Mouse (Mus musculus) ES-E14 (cell line): ENCODE data around the gene Olfr153. TPM values are rescaled to one million over a fixed set of nuclear protein-coding genes. Genes with fewer than 3 reads are reported as not detected.
"Not testable (repeated sequence)": the region's sequence is repeated elsewhere in the genome, so short reads cannot be mapped to it uniquely, and the experiment has no call there.

Experiments used
- DNase-seq: peaks from one replicate; pipeline ENCODE4 v3.0.0-alpha.2; 2013; ENCODE audit warnings: low read depth, low spot score
- H3K27ac ChIP-seq: 2 replicates; pipeline ENCODE4 v1.5.1; 2012; ENCODE audit warnings: low read depth, mild to moderate bottlenecking, low read length, moderate library complexity, mixed read lengths; ENCODE audit not compliant: poor library complexity, insufficient read depth, severe bottlenecking
- H3K36me3 ChIP-seq: 2 replicates; pipeline ENCODE4 v1.6.1; 2012; ENCODE audit warnings: mild to moderate bottlenecking, low read length, moderate library complexity, mixed read lengths; ENCODE audit not compliant: control insufficient read depth, poor library complexity, insufficient read depth, severe bottlenecking
- H3K4me1 ChIP-seq, 2 experiments: fragments of 150-350 bp in 1 of 2; sonication (generic) in 1 of 2; 2 replicates each; pipeline ENCODE4 v1.6.1; 2012; ENCODE audit warnings: low read length in 2 of 2, mild to moderate bottlenecking in 1 of 2, mixed read lengths in 1 of 2; ENCODE audit not compliant: control insufficient read depth in 2 of 2, insufficient read depth in 2 of 2, poor library complexity in 1 of 2
- H3K4me3 ChIP-seq, 2 experiments: fragments of 150-350 bp in 1 of 2; sonication (generic) in 1 of 2; 2 replicates each; pipeline ENCODE4 v1.5.1; 2012; ENCODE audit warnings: low read length in 2 of 2, low read depth in 1 of 2, mild to moderate bottlenecking in 1 of 2, mixed read lengths in 1 of 2; ENCODE audit not compliant: insufficient read depth in 1 of 2, poor library complexity in 1 of 2, severe bottlenecking in 1 of 2
- H3K9ac ChIP-seq: 2 replicates; pipeline ENCODE4 v1.6.1; 2012; ENCODE audit warnings: low read depth, mild to moderate bottlenecking, low read length, mixed read lengths; ENCODE audit not compliant: poor library complexity, insufficient read depth, severe bottlenecking
- H3K9me3 ChIP-seq: fragments of 150-350 bp; sonication (generic); 2 replicates; pipeline ENCODE4 v1.6.1; 2012; ENCODE audit warnings: low read depth, mild to moderate bottlenecking, low read length; ENCODE audit not compliant: control insufficient read depth, insufficient read depth
- CHD2 ChIP-seq: IDR thresholded peaks from 2 replicates; pipeline ENCODE4 v1.6.1; 2014; ENCODE audit warnings: mild to moderate bottlenecking, low read depth, low read length, inconsistent platforms
- HCFC1 ChIP-seq: IDR thresholded peaks from 2 replicates; pipeline ENCODE4 v1.6.1; 2012; ENCODE audit warnings: low read length, inconsistent platforms, borderline replicate concordance; ENCODE audit not compliant: insufficient read depth
- MAFK ChIP-seq: IDR thresholded peaks from 2 replicates; pipeline ENCODE4 v1.6.1; 2014; ENCODE audit warnings: mild to moderate bottlenecking, low read depth, low read length, inconsistent platforms; ENCODE audit not compliant: insufficient read depth
- ZC3H11A ChIP-seq: IDR thresholded peaks from 2 replicates; pipeline ENCODE4 v1.6.1; 2012; ENCODE audit warnings: low read depth, mild to moderate bottlenecking, inconsistent platforms, low read length, borderline replicate concordance
- ZNF384 ChIP-seq: IDR thresholded peaks from 2 replicates; pipeline ENCODE4 v1.6.1; 2012; ENCODE audit warnings: low read depth, low read length, inconsistent platforms
- in situ Hi-C, 2 experiments: fragments of 600-800 bp; cut with MboI; formaldehyde crosslinking; loops; one replicate each; pipeline ENCODE4 v1.15.1; 2025; ENCODE audit warnings: low sequenced_read_pairs in 2 of 2, inconsistent platforms in 1 of 2; ENCODE audit not compliant: unreplicated experiment in 2 of 2
- total RNA-seq: library from RNA; depleted of rRNA; stranded (reverse); fragments of 300-350 nt; gene quantifications from 2 replicates; pipeline ENCODE4 v1.2.3, GENCODE M21; 2012

Olfr153 gene
- total RNA-seq, 1 experiment, result 1.9 TPM

GRCm38 (mm10) chr2:87515457-87516060 lies 16.0 kb upstream of the Olfr153 start:
- in situ Hi-C loops, result no loop called here
- no peaks in the 10 kb centered on the region for H3K36me3 ChIP-seq
- 0 out of 4 replicates have a peak overlapping the region, but pooled peaks of 1 of the 2 experiments have one; percentile 10 for H3K4me3 ChIP-seq
- no peak overlapping the region for H3K9ac ChIP-seq
- TF ChIP-seq CHD2 (peak; percentile 59), ZNF384 (peak; percentile 91), HCFC1 (no peak)
- no peaks in the 10 kb centered on the region for H3K9me3 ChIP-seq
- peak overlapping the region; percentile 79; the same call in 1 of the 2 replicates for H3K27ac ChIP-seq
- no peaks in the 10 kb centered on the region; a peak in 1 of 4 replicates for H3K4me1 ChIP-seq
- peak; percentile 56 for DNase-seq

- H3K9me3 ChIP-seq, result no peaks in the 10 kb centered on the region
- in situ Hi-C loops, result no loop called here
- H3K4me1 ChIP-seq, result no peaks in the 10 kb centered on the region; a peak in 1 of 4 replicates
- DNase-seq, result peak; percentile 38
- no peak overlapping the region for H3K9ac ChIP-seq
- peak overlapping the region; percentile 79; the same call in 1 of the 2 replicates for H3K27ac ChIP-seq
- H3K36me3 ChIP-seq, result no peaks in the 10 kb centered on the region
- 0 out of 4 replicates have a peak overlapping the region, but pooled peaks of 1 of the 2 experiments have one; percentile 17 for H3K4me3 ChIP-seq
- TF ChIP-seq ZNF384, result no peak
These were observed 15.0 kb upstream of the Olfr153 start for GRCm38 (mm10) chr2:87516581-87516980.

- no peaks in the 10 kb centered on the region for H3K9me3 ChIP-seq
- no peaks in the 10 kb centered on the region for H3K4me1 ChIP-seq
- no peaks in the 10 kb centered on the region for H3K36me3 ChIP-seq
- no peak overlapping the region for H3K27ac ChIP-seq
- H3K9ac ChIP-seq, result no peak overlapping the region
- no peak overlapping the region for H3K4me3 ChIP-seq
- in situ Hi-C loops, result no loop called here
- TF ChIP-seq HCFC1 (no peak), CHD2 (no peak), MAFK (no peak)
- DNase-seq, result no peak
These were observed 10.9 kb upstream of the Olfr153 start for GRCm38 (mm10) chr2:87520651-87521050.

- DNase-seq, in situ Hi-C loops, H3K4me1 ChIP-seq, H3K27ac ChIP-seq, H3K36me3 ChIP-seq, H3K9me3 ChIP-seq: not testable (repeated sequence)
- Histone ChIP-seq H3K9ac (peak overlapping the region; percentile 56; the same call in 1 of the 2 replicates), H3K4me3 (peak overlapping the region; percentile 8 to 14; a peak in 3 of 4 replicates)
These were observed 5.5 kb upstream of the Olfr153 start for GRCm38 (mm10) chr2:87525899-87526616.

GRCm38 (mm10) chr2:87534826-87535225 lies 3.2 kb downstream of the Olfr153 start:
- Histone ChIP-seq H3K27ac (peak overlapping the region; percentile 74), H3K4me1 (peaks cover 2 to 6% of the 10 kb centered on the region in 2 experiments; a peak in 2 of 4 replicates), H3K9me3 (no peaks in the 10 kb centered on the region), H3K36me3 (no peaks in the 10 kb centered on the region), H3K4me3 (no peak overlapping the region), H3K9ac (no peak overlapping the region)
- in situ Hi-C loops, result no loop called here
- DNase-seq, result peak; percentile 45
- TF ChIP-seq HCFC1, result no peak
- no peak for TF ChIP-seq ZC3H11A
- no peak for TF ChIP-seq ZNF384
- no peak for TF ChIP-seq MAFK
- no peak for TF ChIP-seq CHD2
